Mouse (Mus musculus) bone marrow, adult 2 months (tissue): ENCODE measurements around the gene Usp36.

Experiments
- CTCF ChIP-seq: fragments of 200-500 bp; IDR thresholded peaks from 2 replicates; pipeline ENCODE4 v1.5.1; 2011; ENCODE audit warnings: low read length, control low read depth; ENCODE audit not compliant: control insufficient read depth, insufficient read depth
- POLR2A ChIP-seq: fragments of 200-500 bp; IDR thresholded peaks from 2 replicates; pipeline ENCODE4 v1.6.1; 2011; ENCODE audit warnings: low read depth, mild to moderate bottlenecking, control low read depth, low read length, borderline replicate concordance; ENCODE audit not compliant: control insufficient read depth

DNA sequence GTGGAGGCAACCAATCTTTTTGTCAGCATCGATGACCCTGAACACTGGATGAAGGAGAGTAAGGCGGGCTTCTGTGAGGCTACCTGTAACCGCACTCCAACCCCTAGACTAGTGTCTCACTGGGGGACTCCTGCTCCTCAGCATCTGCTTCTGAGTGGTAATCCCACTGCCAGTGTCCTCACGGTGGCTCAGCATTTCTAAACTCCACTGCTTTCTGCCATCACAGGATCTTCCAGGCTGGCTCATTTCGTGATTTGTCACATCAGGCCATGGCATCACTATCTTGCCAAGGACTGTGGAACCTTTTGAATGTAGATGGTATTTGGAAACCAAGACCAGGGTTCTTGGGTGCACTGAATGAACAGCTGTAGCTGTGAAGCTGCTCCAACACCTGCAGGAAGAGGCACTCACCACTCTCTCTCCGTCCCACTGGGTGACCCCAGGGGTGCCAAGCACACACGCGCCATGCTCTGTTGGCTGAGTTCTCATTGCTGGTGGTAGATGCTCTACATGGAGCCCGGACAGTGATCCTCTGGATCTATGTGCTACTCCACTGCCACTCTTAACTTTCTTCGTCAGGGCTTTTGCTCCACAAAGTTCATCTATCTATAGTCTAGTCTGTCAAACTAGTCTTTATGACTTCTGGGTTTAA lies 66.5 kb downstream of the Usp36 start:
- TF ChIP-seq POLR2A = no peak
- no peak for TF ChIP-seq CTCF
